Mouse (Mus musculus) kidney, postnatal 25 days (tissue): ENCODE results near the gene Rps18.
"Not testable (repeated sequence)": the region's sequence is repeated elsewhere in the genome, so short reads cannot be mapped to it uniquely, and the experiment has no call there.

Experiments used
- DNase-seq, 2 experiments: peaks; one replicate each; pipeline ENCODE4 v3.0.0; 2021; ENCODE audit warnings: mixed read lengths in 2 of 2

Gene Rps18

DNA sequence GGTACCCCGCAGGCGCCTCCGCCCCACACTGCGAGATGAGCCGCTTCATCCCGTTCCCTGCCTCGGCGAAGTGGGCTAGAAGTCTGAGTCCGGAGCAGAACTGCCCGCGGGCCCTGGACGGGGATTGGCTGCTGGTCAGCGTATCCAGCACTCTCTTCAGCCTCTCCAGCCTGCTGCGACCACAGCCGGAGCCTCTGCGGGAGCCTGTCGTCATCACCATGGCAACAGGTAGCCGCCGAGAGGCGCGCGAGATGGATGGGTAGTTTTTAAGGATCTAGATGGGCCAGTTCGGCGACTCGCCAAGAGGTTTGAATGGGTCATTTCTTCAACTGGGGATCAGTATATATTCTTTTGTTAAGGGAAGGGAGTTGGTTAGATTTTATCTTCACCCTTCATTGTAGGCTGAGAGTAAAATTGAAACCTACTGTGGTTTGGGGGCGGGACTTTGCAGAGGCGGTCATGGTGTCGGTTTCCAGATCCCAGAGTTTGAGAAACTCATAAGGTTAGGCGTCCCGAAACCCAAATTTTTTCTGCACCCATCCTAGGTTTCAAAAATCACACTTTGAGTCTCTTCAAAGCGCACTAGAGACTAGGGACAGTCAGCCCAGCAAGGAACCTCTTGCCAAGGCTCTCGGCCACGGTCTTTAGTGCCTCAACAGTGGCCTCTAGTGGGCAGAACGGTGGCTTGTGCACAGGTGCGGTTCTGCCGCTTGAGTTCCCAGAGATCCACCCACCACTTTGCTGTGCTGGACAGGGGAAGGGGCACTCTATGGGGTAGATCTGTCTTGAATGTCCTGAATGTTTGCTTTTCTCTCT lies 35.3 kb downstream of the Rps18 start:
- peak; percentile 92 to 96 for DNase-seq

DNA sequence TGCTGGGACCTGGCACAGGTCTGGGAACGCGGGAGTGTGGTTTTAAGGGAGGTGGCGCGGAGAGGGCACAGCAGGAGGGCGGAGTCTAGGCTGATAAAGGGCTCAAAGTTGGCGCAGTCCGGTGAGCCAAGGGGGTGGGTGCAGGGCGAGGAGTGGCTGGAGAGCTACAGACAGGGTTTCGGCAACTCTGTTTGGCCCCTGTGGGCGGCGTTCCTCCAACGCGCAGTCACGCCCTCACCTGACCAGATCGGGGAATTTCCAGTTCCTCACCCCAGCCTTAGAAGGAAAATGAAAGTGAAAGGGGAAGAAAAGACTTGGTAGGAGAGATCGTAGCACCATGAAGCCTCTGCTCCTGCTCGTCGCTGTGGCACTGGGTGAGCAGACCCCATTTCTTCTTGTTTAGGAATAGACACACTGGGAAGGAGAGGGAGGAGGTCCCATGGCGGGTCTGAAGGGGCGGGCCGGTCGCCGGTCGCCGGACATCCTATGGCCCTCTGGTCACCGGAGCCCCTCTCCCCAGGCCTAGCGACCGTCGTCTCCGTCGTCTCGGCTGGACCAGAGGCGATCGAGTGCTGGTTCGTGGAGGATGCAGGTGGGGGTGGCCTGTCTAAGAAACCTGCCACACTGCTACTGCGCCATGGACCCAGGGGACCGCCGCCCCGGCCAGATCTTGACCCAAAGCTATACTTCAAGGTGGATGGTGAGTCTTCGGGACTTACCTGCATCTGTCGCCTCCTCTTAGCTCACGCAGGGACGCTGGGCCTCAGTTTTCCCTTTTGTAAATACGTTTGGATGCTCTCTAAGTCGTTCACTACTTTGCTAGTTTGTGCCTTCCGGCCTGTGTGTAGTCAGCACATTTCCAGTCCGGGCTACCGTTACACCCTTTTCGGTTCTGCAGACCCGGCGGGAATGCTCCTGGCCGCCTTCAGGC lies 36.2 kb downstream of the Rps18 start:
- DNase-seq: peak; percentile 87 to 95

DNA sequence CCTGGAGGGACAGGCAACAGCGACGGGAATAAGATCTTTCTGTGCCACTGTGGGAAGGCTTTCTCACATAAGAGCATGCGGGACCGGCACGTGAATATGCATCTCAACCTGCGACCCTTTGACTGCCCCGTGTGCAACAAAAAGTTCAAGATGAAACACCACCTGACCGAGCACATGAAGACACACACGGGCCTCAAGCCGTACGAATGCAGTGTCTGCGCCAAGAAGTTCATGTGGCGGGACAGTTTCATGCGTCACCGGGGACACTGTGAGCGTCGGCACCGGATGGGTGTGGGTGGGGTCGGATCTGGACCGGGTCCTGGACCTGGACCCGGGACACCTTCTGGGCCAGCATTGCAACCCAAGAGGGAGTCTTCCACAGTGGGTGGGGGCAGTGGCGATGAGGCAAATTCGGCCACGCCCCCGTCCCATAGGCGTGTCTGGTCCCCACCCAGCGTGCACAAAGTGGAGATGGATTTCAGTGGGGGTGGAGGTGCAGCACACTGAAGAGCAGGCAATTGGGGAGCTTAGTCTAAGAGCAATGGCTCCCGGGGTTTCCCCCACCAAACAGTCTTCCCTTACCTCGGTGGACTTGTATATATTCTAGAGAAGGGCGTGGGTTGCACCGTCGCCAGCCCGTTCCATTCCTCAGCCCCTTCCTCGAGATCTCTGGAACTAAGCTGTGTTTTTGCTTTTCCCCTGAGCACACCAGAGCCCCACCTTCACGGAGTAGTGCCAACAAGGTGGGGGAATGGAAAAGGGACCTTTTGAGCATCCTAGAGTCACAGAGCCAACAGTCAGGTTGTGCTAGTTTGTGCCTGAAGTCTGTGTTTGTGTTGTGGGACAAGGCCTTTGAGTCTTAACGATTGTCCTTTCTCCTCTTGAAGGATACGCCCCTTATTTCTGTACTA lies 37.3 kb downstream of the Rps18 start:
- peak in 1 of 2 experiments; percentile 54 for DNase-seq

DNA sequence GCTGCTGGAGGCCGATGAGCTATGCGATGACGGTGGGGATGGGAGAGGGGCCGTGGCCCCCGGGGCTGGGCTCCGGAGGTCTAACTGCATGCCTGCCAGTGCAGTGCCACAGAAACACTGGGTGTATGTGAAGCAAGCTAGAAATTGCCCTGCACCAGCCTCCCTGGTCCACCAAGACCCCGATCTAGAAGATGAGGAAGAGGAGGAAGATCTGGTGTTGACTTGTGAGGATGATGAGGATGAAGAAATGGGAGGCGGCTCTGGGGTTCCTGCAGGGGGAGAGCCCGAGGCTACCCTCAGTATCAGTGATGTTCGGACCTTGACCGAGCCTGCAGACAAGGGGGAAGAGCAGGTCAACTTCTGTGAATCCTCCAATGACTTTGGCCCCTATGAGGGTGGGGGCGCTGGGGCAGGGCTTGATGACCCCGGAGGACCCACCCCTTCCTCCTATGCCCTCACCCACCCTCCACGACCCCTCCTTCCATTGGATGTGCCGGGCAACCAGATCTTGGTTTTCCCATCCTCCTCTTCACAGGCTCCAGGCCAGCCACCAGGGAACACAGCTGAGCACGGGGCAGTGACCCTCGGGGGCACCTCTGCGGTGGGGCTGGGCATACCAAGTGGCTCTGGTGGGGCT lies 38.0 kb downstream of the Rps18 start:
- peak in 1 of 2 experiments; percentile 38 for DNase-seq

DNA sequence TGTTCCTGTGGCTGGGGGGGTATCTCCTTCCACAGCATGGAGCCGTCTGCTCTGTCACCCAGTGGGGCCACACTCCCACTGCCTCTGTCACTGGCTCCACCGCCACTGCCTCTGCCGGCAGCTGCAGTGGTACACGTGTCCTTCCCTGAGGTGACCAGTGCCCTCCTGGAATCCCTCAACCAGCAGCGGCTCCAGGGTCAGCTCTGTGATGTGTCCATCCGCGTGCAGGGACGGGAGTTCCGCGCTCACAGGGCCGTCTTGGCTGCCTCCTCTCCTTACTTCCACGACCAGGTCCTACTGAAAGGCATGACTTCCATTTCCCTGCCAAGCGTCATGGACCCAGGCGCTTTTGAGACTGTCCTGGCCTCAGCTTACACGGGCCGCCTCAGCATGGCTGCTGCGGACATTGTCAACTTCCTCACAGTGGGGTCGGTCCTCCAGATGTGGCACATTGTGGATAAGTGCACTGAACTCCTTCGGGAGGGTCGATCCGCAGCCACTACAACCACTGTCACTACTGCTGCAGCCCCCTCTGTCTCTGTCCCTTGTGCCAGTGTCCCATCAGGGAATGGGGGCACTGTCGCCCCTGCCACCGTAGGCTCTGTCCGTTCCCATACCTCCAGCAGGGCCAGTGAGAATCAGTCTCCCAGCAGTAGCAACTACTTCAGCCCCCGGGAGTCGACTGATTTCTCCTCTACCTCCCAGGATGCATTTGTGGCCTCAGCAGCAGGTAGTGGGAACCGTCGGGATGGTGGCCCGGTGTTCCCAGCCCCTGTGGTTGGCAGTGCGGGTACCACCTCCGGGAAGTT lies 38.8 kb downstream of the Rps18 start:
- peak in 1 of 2 experiments; percentile 62 for DNase-seq

DNA sequence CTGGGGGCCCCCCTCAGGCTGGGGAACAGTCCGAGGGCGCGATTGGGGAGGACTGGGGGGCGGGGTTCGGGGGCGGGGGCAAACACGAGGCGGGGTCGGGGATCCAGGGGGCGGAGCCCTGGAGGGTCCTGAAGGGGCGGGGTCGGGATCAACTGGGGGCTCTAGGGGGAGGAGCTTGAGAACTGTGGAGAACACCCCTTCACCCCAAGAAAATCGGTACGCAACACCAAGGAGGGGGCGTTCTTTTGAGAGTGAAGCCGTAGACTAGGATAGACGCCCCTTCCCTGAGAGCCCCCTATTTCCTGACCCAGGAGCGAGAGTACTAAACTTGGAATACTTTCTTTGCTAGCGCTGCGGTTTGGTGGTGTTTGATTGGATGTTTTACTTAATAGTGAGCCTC lies 39.5 kb downstream of the Rps18 start:
- DNase-seq: no peak

DNA sequence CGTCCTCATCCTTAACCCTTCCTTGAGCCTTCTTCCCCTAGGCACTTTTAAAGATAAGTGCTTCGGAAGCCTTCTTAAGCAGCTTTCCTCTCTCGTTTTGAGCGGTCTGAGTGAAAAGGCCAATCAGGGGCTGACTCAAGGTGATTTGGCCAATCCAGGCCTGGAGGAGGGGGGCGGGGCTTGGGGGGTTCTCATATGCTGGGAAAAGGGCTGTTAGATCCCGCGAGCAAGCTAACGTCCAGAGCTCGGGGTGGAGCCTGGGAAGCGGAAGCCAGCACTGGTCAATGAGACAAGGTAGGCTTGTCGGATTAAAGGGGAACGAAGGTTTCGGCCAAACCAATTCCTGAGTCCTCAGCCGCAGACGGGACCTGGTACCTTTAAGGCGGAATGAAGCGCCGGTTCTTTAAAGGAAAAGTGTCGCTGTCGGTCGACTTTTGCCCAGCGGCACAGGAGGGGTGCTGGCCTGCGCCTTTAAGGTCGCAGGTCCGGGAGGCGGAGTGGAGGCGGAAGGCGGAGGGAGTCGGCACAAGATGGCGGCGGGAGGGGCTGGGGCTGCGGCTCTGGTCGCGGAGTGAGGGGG lies 40.0 kb downstream of the Rps18 start, which contains the start of the genes Tapbp and Zbtb22:
Gene Tapbp, plus strand, starts transcription at position 229 of the 580 bp plus-strand sequence.
Gene Zbtb22, plus strand, starts transcription at position 234 of the 580 bp plus-strand sequence.
- peak; percentile 98 to 99 for DNase-seq

DNA sequence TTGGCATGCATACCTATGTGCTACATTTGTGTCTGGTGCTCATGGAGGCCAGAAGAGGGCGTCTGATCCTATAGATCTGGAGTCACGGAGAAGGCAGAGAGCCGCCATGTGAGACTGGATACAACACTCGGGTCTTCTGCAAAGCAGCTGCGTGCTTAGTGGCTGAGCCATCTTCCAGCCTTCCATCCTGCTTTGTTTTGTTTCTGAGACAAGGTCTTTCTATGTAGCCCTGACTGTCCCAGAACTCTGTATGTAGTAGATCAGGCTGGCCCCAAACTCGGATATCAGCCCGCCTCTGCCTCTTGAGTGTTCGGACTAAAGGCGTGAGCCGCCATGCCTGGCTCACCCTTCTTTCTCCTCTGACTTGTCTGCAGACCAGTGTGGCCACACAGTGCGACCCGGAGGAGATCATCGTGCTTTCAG lies 40.8 kb downstream of the Rps18 start:
- DNase-seq: no peak

DNA sequence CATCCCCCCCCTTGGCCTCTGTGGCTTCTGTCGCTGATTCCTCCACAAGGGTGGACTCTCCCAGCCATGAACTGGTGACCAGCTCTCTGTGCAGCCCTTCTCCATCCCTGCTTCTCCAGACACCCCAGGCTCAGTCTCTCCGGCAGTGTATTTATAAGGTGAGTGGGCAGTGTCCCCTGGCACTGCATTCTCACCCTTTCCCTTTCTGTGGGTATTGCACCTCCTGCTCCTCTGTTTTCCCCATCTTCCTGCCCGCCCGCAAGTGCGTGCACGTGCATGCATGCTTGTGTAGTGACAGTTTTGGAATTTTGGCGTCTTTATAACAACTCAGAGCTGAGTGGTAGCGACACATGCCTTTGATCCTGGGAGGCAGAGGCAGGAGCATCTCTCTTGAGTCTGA lies 41.9 kb downstream of the Rps18 start:
- DNase-seq: no peak

DNA sequence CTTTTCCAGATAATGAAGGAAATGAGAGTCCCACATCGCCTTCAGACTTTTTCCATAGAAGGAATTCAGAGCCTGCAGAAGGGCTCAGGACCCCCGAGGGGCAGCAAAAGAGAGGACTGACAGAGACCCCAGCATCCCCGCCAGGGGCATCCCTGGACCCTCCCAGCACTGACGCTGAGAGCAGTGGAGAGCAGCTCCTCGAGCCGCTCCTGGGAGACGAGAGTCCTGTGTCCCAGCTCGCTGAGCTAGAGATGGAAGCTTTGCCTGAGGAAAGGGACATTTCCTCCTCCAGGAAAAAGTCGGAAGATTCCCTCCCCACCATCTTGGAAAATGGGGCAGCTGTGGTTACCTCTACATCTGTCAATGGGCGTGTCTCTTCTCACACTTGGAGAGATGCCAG lies 42.5 kb downstream of the Rps18 start:
- no peak for DNase-seq

DNA sequence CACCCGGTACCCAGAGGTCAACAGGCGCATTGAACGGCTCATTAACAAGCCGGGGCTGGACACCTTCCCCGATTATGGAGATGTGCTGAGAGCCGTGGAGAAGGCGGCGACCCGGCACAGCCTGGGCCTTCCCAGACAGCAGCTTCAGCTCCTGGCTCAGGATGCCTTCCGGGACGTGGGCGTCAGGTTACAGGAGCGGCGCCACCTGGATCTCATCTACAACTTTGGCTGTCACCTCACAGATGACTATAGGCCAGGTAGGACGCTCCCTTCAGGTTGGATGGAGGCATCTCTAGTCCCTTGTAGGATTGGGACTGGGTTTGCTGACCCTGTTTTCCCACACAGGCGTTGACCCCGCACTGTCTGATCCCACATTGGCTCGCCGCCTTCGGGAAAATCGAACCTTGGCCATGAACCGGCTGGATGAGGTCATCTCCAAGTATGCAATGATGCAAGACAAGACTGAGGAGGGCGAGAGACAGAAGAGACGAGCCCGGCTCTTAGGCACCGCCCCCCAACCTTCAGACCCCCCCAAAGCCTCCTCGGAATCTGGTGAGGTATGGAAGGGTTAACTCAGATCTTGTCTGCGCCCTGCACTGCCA lies 43.9 kb downstream of the Rps18 start:
- no peak for DNase-seq

DNA sequence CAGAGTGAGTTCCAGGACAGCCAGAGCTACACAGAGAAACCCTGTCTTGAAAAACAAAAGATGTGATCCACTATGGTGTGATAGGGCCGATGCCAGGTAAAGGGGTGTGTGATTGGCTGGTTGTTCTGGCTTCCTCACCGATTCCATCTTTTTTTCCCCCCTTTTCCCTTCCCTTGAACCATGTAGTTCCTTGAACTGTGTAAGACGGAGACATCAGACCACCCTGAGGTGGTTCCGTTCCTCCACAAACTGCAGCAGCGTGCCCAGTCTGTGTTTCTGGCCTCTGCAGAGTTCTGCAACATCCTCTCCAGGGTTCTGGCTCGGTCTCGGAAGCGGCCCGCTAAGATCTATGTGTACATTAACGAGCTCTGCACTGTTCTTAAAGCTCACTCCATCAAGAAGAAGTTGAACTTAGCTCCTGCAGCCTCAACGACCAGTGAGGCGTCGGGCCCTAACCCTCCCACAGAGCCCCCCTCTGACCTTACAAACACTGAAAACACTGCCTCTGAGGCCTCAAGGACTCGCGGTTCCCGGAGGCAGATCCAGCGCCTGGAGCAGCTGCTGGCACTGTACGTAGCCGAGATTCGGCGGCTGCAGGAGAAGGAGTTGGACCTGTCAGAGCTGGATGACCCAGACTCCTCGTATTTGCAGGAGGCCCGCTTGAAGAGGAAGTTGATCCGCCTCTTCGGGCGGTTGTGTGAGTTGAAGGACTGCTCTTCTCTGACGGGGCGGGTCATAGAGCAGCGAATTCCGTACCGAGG lies 44.6 kb downstream of the Rps18 start:
- DNase-seq: no peak

DNA sequence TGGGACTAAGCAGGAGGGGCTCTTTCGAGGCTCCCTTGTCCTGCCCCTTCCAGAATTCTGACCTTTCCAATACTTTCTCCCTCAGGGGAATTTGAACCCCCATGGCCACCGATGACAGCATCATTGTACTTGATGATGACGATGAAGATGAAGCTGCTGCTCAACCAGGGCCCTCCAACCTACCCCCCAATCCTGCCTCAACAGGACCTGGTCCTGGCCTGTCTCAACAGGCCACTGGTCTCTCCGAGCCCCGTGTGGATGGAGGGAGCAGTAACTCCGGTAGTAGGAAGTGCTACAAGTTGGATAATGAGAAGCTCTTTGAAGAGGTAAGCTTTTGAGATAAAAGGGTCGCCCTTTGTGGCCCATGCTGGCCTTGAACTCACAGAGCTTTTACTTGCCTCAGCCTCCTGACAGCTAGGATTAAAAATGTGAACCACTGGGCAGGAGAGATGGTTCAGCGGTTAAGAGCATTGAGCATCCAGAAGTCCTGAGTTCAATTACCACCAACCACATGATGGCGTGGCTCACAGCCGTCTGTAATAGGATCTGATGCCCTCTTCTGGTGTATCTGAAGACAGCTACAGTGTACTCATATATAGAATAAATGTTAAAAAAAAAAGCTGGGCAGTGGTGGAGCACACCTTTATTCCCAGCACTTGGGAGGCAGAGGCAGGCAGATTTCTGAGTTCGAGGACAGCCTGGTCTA lies 45.3 kb downstream of the Rps18 start:
- DNase-seq: no peak

DNA sequence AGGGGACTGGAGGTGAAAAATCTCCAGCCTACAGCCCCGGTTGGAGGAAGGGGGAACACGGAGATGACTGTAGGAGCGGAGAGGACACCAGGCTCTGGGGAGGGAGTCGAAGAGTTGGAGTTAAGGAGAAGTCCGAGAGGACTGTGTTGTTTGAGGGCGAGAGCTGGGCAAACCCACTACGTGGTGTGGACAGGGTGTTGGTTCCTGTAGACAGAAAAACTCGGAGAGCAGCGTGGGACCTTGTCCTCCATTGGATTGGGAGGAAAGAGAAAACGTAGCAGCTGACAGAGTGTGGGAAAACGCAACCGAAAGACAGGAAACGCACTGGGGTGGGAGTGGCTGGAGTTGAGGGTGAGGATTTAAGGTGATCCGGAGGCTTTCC lies 45.9 kb downstream of the Rps18 start:
- peak; percentile 62 to 75 for DNase-seq

DNA sequence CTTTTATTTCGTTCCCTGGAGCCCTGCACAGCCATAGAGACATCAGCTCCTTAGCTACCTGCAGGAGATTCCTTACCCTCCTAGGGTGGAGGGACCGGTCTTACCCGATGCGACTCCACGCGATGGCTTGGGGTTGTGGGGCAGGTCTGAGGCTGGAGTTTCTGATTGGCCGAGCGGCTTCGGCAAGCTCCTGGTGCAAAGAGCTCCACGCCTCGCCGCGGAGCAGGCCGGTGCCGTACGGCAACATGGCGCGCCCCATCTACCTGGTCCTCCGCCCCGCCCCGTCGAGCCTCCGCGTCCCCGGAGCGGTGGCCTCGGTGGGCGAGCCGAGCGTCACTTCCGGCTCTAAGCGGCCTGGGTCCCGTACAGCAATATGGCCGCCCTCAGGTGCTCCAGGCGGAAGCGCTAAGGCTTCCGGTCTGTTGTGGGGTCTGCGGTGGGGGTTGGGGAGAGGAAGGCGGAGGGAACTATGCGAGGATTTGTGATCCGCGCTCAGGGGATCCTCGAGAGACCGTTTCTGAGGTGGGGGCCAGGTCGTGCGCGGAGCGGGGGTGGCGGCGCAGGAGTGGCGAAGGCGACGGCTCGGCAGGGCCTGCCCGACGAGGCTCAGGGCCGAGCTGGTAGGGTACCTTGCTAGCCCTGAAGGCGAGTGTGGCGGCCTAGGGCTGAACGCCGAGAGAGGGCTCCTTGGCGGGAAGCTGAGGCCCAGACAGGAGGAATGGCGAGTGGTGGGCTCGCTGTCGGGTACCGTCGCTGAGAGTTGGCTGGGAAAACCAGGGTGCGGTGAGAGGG lies 46.5 kb downstream of the Rps18 start, which contains the start of gene Daxx:
Gene Daxx, plus strand, starts transcription at position 338 of the 792 bp plus-strand sequence.
- peak; percentile 98 to 99 for DNase-seq

DNA sequence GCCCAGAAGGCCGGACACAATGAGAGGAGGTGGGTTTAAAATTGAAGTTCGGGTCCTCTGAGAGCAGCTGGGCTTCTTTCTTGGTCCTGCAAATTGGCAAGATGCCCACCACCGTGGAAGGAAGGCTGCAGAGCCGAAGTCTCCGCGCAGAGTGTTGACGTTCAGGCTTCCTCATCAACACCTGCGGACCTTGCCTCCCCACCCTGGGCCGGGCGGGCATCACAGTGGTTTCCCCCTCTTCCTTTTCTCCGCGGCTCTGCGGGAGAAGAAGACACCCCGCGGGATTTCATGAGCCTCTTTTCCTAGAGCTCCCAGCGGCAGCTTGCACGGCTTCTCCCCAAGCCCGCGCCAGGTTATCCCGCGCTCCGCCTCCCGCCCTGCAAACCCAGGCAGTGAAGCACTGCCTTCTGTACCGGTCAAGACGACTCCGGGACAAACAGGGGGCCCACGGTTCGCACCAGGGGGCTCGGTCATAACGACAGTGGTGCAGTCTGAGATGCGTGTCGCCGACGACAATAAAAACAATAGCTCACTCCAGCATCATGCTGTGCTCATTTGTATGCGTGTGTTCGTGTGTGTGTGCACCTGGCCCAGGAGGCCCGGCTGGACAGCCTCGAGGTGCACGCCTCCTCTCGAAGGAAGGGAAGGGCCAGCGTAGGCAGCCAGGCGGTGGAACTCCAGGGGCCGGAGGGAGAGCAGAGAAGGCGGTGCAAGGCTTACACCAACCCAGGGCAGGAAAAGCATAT lies 47.3 kb downstream of the Rps18 start:
- peak; percentile 60 to 70 for DNase-seq

DNA sequence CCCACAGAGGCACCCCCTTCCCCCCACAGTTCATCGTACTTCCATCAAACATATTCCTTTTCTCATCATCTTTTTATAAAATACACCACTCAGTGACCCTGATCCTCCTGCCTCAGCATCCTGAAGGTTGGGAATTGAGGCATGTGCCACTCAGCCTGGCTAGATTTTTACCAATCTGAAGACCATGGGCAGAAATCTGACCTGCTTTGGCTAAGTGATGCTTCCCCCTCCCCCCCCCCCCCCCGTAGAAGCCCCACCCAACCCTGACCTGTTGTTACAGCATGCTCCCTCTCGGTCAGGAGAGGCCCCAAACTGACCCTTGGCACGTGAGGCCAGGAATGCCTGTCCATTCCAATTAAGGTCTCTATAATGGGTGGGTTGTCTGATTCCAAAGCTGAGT lies 51.0 kb downstream of the Rps18 start, which contains the start of gene Platr17:
Gene Platr17, plus strand, starts transcription at position 301 of the 400 bp plus-strand sequence.
- not testable (repeated sequence) for DNase-seq
